Mouse (Mus musculus) liver, adult 2 months (tissue): ENCODE results near the gene Gm37240. TPM values are rescaled to one million over a fixed set of nuclear protein-coding genes. Genes with fewer than 3 reads are reported as not detected.
"Not testable (repeated sequence)": the region's sequence is repeated elsewhere in the genome, so short reads cannot be mapped to it uniquely, and the experiment has no call there.

ENCODE experiments used
- DNase-seq: peaks from one replicate; pipeline ENCODE4 v3.0.0-alpha.2; 2011; ENCODE audit warnings: low read depth, low spot score; ENCODE audit errors: extremely low read depth
- H3K27ac ChIP-seq: fragments of 200-500 bp; replicated peaks from 2 replicates; pipeline ENCODE4 v1.5.1; 2012; ENCODE audit warnings: low read depth, mild to moderate bottlenecking, control low read depth, inconsistent platforms, low read length; ENCODE audit not compliant: insufficient read depth
- H3K27me3 ChIP-seq: fragments of 200-500 bp; 2 replicates; pipeline ENCODE4 v1.6.1; 2012; ENCODE audit warnings: mild to moderate bottlenecking, moderate library complexity, low read length, inconsistent platforms; ENCODE audit not compliant: control insufficient read depth, insufficient read depth
- H3K36me3 ChIP-seq: fragments of 200-500 bp; 2 replicates; pipeline ENCODE4 v1.6.1; 2012; ENCODE audit warnings: low read length, inconsistent platforms; ENCODE audit not compliant: control insufficient read depth, insufficient read depth
- H3K4me1 ChIP-seq: fragments of 200-500 bp; 2 replicates; pipeline ENCODE4 v1.6.1; 2011; ENCODE audit warnings: low read length; ENCODE audit not compliant: control insufficient read depth, insufficient read depth
- H3K4me3 ChIP-seq: fragments of 200-500 bp; 2 replicates; pipeline ENCODE4 v1.5.1; 2011; ENCODE audit warnings: low read depth, mild to moderate bottlenecking, control low read depth, low read length, moderate library complexity; ENCODE audit not compliant: insufficient read depth
- H3K79me2 ChIP-seq: fragments of 200-500 bp; 2 replicates; pipeline ENCODE4 v1.6.1; 2012; ENCODE audit warnings: inconsistent platforms, mild to moderate bottlenecking, low read length, moderate library complexity; ENCODE audit not compliant: control insufficient read depth, insufficient read depth
- H3K9ac ChIP-seq: fragments of 200-500 bp; 2 replicates; pipeline ENCODE4 v1.6.1; 2012; ENCODE audit warnings: low read depth, mild to moderate bottlenecking, control low read depth, inconsistent platforms, low read length
- CTCF ChIP-seq: fragments of 200-500 bp; IDR thresholded peaks from 2 replicates; pipeline ENCODE4 v1.5.1; 2011; ENCODE audit warnings: low read depth, low read length, control low read depth
- POLR2A ChIP-seq: fragments of 200-500 bp; IDR thresholded peaks from 2 replicates; pipeline ENCODE4 v1.6.1; 2011; ENCODE audit warnings: low read length, control low read depth; ENCODE audit not compliant: insufficient read depth; ENCODE audit errors: extremely low read depth
- WGBS: fragments of 180-500 bp; shearing (Covaris S2); methylation state at CpG from one replicate; pipeline ENCODE4 v1.1.7; 2018; 5-methylcytosine and 5-hydroxymethylcytosine counted together
- polyA plus RNA-seq: library from polyadenylated mRNA; depleted of rRNA; stranded (reverse); fragments of >200 nt; gene quantifications from 2 replicates; pipeline ENCODE4 v1.2.3, GENCODE M21; 2012
- total RNA-seq: library from RNA; depleted of rRNA; stranded (reverse); fragments of >200 nt; gene quantifications from 2 replicates; pipeline ENCODE4 v1.2.3, GENCODE M21; 2014

Gene Gm37240
- total and polyA plus RNA-seq, 2 experiments, result 2.2 to 6.9 TPM

GRCm38 (mm10) chr3:84568540-84568939, 1318.8 kb downstream of the Gm37240 start:
- Histone ChIP-seq H3K4me3 (no peak overlapping the region), H3K4me1 (peaks cover 1% of the 10 kb centered on the region; the same call in 1 of the 2 replicates), H3K27ac (no peak overlapping the region), H3K36me3 (no peaks in the 10 kb centered on the region), H3K9ac (no peak overlapping the region), H3K27me3 (no peaks in the 10 kb centered on the region), H3K79me2 (peaks cover 15% of the 10 kb centered on the region; the same call in 1 of the 2 replicates)
- TF ChIP-seq POLR2A, result no peak
- no peak for TF ChIP-seq CTCF
- WGBS, result 92% methylated on average over 6 of the region's 6 CpGs
- DNase-seq, result no peak

GRCm38 (mm10) chr3:84563415-84563814, 1323.9 kb downstream of the Gm37240 start:
- Histone ChIP-seq H3K27ac (no peak overlapping the region), H3K4me3 (no peak overlapping the region), H3K9ac (no peak overlapping the region), H3K79me2 (peaks cover 20% of the 10 kb centered on the region), H3K27me3 (no peaks in the 10 kb centered on the region), H3K36me3 (no peaks in the 10 kb centered on the region), H3K4me1 (peaks cover 6% of the 10 kb centered on the region)
- TF ChIP-seq CTCF (no peak), POLR2A (no peak)
- no peak for DNase-seq
- 91% methylated on average over 4 of the region's 4 CpGs for WGBS

- WGBS, result 100% methylated on average over 2 of the region's 2 CpGs
- not testable (repeated sequence) for H3K4me3 ChIP-seq, H3K9ac ChIP-seq, H3K36me3 ChIP-seq, DNase-seq, H3K4me1 ChIP-seq, H3K27me3 ChIP-seq, H3K27ac ChIP-seq
- peaks cover 24% of the 10 kb centered on the region for H3K79me2 ChIP-seq
Measured at GRCm38 (mm10) chr3:84562911-84563310, 1324.4 kb downstream of the Gm37240 start.

GRCm38 (mm10) chr3:84558301-84558700, 1329.0 kb downstream of the Gm37240 start:
- H3K36me3 ChIP-seq, result no peaks in the 10 kb centered on the region
- peaks cover 27% of the 10 kb centered on the region for H3K79me2 ChIP-seq
- WGBS, result 73% methylated on average over 3 of the region's 3 CpGs
- peak; percentile 41 for DNase-seq
- H3K27me3 ChIP-seq, result no peaks in the 10 kb centered on the region
- H3K9ac ChIP-seq, result no peak overlapping the region
- no peak for TF ChIP-seq POLR2A
- TF ChIP-seq CTCF, result no peak
- peaks cover 5% of the 10 kb centered on the region for H3K4me1 ChIP-seq
- no peak overlapping the region for H3K4me3 ChIP-seq
- no peak overlapping the region for H3K27ac ChIP-seq

DNA sequence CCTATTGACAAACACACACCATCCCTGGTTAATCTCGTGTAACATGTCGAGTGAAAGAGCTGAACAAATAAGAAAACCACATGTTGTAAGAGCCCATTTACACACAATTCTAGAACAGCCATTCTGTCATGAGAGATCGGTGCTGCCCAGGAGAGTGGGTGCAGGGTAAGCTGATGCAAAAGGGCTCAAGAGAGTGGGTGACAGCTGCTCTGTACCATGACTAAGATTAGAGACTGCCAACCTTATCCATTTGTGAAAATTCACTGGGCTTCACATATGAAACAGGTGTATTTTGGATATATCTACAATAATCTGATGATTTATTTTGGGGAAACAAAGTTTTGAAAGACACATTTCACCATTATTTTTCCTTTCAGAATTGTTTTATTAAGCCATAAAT, 1331.5 kb downstream of the Gm37240 start:
- DNase-seq, result no peak
- no peak for TF ChIP-seq CTCF
- TF ChIP-seq POLR2A, result no peak
- WGBS, result 44% methylated on average over 3 of the region's 3 CpGs
- Histone ChIP-seq H3K27me3 (no peaks in the 10 kb centered on the region), H3K4me3 (no peak overlapping the region), H3K4me1 (no peaks in the 10 kb centered on the region; the same call in 1 of the 2 replicates), H3K79me2 (peaks cover 29% of the 10 kb centered on the region), H3K36me3 (no peaks in the 10 kb centered on the region), H3K27ac (no peak overlapping the region), H3K9ac (no peak overlapping the region)

GRCm38 (mm10) chr3:84547177-84547576, 1340.1 kb downstream of the Gm37240 start:
- peaks cover 5% of the 10 kb centered on the region; the same call in 1 of the 2 replicates for H3K4me1 ChIP-seq
- no peak for TF ChIP-seq POLR2A
- no peak for TF ChIP-seq CTCF
- H3K9ac ChIP-seq, result no peak overlapping the region
- H3K79me2 ChIP-seq, result peaks cover 13% of the 10 kb centered on the region; the same call in 1 of the 2 replicates
- DNase-seq, result no peak
- 77% methylated on average over 8 of the region's 8 CpGs for WGBS
- no peak overlapping the region for H3K27ac ChIP-seq
- H3K27me3 ChIP-seq, result no peaks in the 10 kb centered on the region
- no peak overlapping the region for H3K4me3 ChIP-seq
- peaks cover 1% of the 10 kb centered on the region; the same call in 1 of the 2 replicates for H3K36me3 ChIP-seq

DNA sequence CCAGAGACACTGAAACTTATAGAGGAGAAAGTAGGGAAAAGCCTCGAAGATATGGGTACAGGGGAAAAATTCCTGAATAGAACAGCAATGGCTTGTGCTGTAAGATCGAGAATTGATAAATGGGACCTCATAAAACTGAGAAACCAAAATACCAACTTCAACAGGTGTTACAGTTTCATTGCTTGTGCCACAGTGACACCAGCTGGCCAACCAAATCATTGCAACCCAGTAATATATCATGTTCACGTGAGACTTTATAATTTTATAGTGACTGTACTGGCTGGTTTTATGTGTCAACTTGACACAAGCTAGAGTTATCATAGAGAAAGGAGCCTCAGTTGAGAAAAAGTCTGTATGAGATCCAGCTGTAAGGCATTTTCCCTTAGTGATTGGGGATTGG, 1344.9 kb downstream of the Gm37240 start:
- H3K36me3 ChIP-seq, H3K27me3 ChIP-seq, H3K4me1 ChIP-seq, H3K27ac ChIP-seq, H3K79me2 ChIP-seq, H3K4me3 ChIP-seq, H3K9ac ChIP-seq, DNase-seq: not testable (repeated sequence)
- WGBS, result 22% methylated on average over 3 of the region's 3 CpGs
- TF ChIP-seq CTCF, result peak; percentile 37; the same call in 1 of the 2 replicates
